Mouse (Mus musculus) cerebellum, adult 2 months (tissue): Measurements from ENCODE around the gene Abca12.

ENCODE experiments used
- CTCF ChIP-seq: fragments of 200-500 bp; IDR thresholded peaks from 2 replicates; pipeline ENCODE4 v1.5.1; 2011; ENCODE audit warnings: low read depth, mild to moderate bottlenecking, control low read depth, low read length, moderate library complexity, borderline replicate concordance; ENCODE audit not compliant: insufficient read depth
- POLR2A ChIP-seq: fragments of 200-500 bp; IDR thresholded peaks from 2 replicates; pipeline ENCODE4 v1.6.1; 2011; ENCODE audit warnings: low read length, control low read depth, borderline replicate concordance; ENCODE audit not compliant: insufficient read depth

DNA sequence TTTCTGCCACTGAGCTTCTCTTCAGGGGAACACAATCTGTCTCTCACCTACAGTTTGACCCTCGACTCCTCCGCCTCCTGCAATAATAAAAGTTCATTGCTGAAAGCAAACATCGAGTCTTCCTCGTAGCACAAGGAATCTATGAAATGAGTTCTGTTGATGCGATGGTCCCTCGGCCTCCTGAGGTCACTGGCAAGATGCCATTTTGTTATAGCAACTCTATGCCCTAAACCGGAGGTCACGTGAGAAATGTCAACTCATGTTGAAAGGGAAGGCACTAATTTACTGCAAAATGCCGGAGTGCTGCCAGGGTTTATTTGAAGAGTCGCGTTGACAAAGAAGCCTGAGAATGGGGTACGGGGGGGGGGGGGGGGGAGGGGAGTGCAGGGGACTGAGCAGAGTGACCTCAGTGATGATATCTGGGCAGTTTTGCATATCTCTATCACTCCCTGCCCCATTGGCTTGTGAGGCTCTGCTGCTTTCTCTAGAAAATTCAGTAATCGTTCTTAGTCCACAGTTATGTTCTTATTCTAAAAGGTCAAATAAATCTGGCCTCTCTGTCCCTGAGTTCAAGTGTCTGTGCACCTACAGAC is 7.1 kb upstream of the Abca12 start:
- TF ChIP-seq POLR2A, result no peak
- TF ChIP-seq CTCF, result no peak
